Mouse (Mus musculus): ENCODE measurements around the gene Pepd. TPM values are rescaled to one million over a fixed set of nuclear protein-coding genes. Genes with fewer than 3 reads are reported as not detected.

Gene Pepd
- total RNA-seq, 2 experiments from 2014 or later: 29.8 to 34.4 TPM

Small RNA genes lying within 50 kb of the gene (microRNA-seq; reads per million reads assigned to microRNA genes)
- gene Gm25033: 0 reads per million in 2 experiments

Other genes starting within 250 kb of the Pepd start
- gene Chst8, start 99.7 kb upstream of the Pepd start, total RNA-seq (2021): 10 to 100 TPM; 22.4 to 27.9 TPM
- 10 to 100 TPM; 34.4 to 36.3 TPM for gene Cebpg, start 144.2 kb downstream of the Pepd start, total RNA-seq (2021)
- gene Cebpa, start 206.9 kb downstream of the Pepd start, total RNA-seq (2021): 10 to 100 TPM; 11.1 to 11.2 TPM

All from left cerebral cortex, adult 18-20 months (tissue).